Mouse (Mus musculus) lung, postnatal 0 days (tissue): ENCODE results near the gene Sco1. TPM values are rescaled to one million over a fixed set of nuclear protein-coding genes. Genes with fewer than 3 reads are reported as not detected.

ENCODE experiments used
- ATAC-seq: fragments of 200-750 bp; cut with Nextera tagmentation; 2 replicates; pipeline ENCODE4 v1.8.0; 2017; ENCODE audit warnings: moderate library complexity
- DNase-seq: peaks from one replicate; pipeline ENCODE4 v3.0.0-alpha.2; 2016; ENCODE audit warnings: low spot score
- H3K27ac ChIP-seq: fragments of 300-500 bp; sonication (generic); 2 replicates; pipeline ENCODE4 v1.5.1; 2014; ENCODE audit warnings: antibody characterized with exemption, mild to moderate bottlenecking, low read length, mixed read lengths
- H3K27me3 ChIP-seq: fragments of 300-500 bp; sonication (generic); replicated peaks from 2 replicates; pipeline ENCODE4 v1.6.1; 2014; ENCODE audit warnings: low read length, mixed read lengths; ENCODE audit not compliant: insufficient read depth
- H3K36me3 ChIP-seq: fragments of 300-500 bp; sonication (generic); 2 replicates; pipeline ENCODE4 v1.6.1; 2014; ENCODE audit warnings: low read length, mixed read lengths; ENCODE audit not compliant: insufficient read depth
- H3K4me1 ChIP-seq: fragments of 300-500 bp; sonication (generic); 2 replicates; pipeline ENCODE4 v1.6.1; 2014; ENCODE audit warnings: antibody characterized with exemption, low read depth, low read length, mixed read lengths; ENCODE audit not compliant: insufficient read depth
- H3K4me2 ChIP-seq: fragments of 300-500 bp; sonication (generic); replicated peaks from 2 replicates; pipeline ENCODE4 v1.6.1; 2014; ENCODE audit warnings: low read depth, mild to moderate bottlenecking, low read length, moderate library complexity, mixed read lengths
- H3K4me3 ChIP-seq: fragments of 300-500 bp; sonication (generic); 2 replicates; pipeline ENCODE4 v1.5.1; 2014; ENCODE audit warnings: low read depth, low read length
- H3K9ac ChIP-seq: fragments of 300-500 bp; sonication (generic); replicated peaks from 2 replicates; pipeline ENCODE4 v1.6.1; 2014; ENCODE audit warnings: low read depth, mild to moderate bottlenecking
- H3K9me3 ChIP-seq: fragments of 300-500 bp; sonication (generic); 2 replicates; pipeline ENCODE4 v1.6.1; 2016; ENCODE audit warnings: low read length, mixed read lengths
- CTCF ChIP-seq: IDR thresholded peaks from 2 replicates; pipeline ENCODE4 v1.5.1; 2016; ENCODE audit warnings: antibody characterized with exemption, mild to moderate bottlenecking
- EP300 ChIP-seq: IDR thresholded peaks from 2 replicates; pipeline ENCODE4 v1.6.1; 2016; ENCODE audit warnings: antibody characterized with exemption, mild to moderate bottlenecking, control low read depth
- WGBS: fragments of 180-500 bp; shearing (Covaris S2); extraction: QIAGEN DNeasy Blood & Tissue Kit; methylation state at CpG from one replicate; pipeline ENCODE4 v1.1.7; 2014; 5-methylcytosine and 5-hydroxymethylcytosine counted together
- polyA plus RNA-seq: library from polyadenylated mRNA; unstranded; fragments of >200 nt; fragmentation: Nextera tagmentation; extraction: Ambion mirVana; gene quantifications from 2 replicates; pipeline ENCODE4 v1.2.1, GENCODE M21; 2015

Gene Sco1
- polyA plus RNA-seq, 1 experiment from 2014 or later: 9.7 TPM

DNA sequence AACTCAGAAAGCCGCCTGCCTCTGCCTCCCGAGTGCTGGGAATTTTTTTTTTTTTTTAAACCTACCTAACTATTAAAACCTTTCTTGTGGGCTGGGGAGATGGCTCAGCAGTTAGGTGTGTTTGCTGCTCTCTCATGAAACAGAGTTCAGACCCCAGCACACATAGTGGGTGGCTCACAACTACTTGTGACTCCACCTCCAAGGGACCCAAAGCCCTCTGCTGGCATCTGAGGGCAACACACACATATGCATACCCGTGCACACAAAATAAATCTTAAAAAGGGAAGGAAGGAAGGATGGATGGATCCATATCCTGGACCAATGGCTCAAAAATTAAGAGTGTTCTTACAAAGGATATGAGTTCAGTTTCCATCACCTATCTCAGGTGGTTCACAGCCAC is 3.2 kb upstream of the Sco1 start:
- no peak for ATAC-seq
- no peak overlapping the region for H3K9ac ChIP-seq
- H3K9me3 ChIP-seq: no peaks in the 10 kb centered on the region
- no peak overlapping the region for H3K4me3 ChIP-seq
- H3K4me1 ChIP-seq: peaks cover 4% of the 10 kb centered on the region; the same call in 1 of the 2 replicates
- peaks cover 5% of the 10 kb centered on the region; the same call in 1 of the 2 replicates for H3K36me3 ChIP-seq
- H3K4me2 ChIP-seq: no peak overlapping the region
- DNase-seq: no peak
- H3K27ac ChIP-seq: no peak overlapping the region
- H3K27me3 ChIP-seq: no peaks in the 10 kb centered on the region
- TF ChIP-seq CTCF: peak; percentile 7; the same call in 1 of the 2 replicates
- TF ChIP-seq EP300: no peak
- WGBS: 87% methylated on average over 3 of the region's 3 CpGs

- no peak for TF ChIP-seq CTCF
- no peak for TF ChIP-seq EP300
- WGBS: 5% methylated on average over 16 of the region's 16 CpGs
- Histone ChIP-seq H3K4me1 (peaks cover 4% of the 10 kb centered on the region; the same call in 1 of the 2 replicates), H3K27ac (peak overlapping the region; percentile 85), H3K9me3 (no peaks in the 10 kb centered on the region), H3K27me3 (no peaks in the 10 kb centered on the region), H3K4me2 (peak overlapping the region; percentile 74), H3K36me3 (peaks cover 12% of the 10 kb centered on the region; the same call in 1 of the 2 replicates), H3K4me3 (peak overlapping the region; percentile 85), H3K9ac (peak overlapping the region; percentile 64)
- ATAC-seq (no peak), DNase-seq (no peak)
These were observed 672 bp upstream of the Sco1 start for GRCm38 (mm10) chr11:67051676-67052320.

DNA sequence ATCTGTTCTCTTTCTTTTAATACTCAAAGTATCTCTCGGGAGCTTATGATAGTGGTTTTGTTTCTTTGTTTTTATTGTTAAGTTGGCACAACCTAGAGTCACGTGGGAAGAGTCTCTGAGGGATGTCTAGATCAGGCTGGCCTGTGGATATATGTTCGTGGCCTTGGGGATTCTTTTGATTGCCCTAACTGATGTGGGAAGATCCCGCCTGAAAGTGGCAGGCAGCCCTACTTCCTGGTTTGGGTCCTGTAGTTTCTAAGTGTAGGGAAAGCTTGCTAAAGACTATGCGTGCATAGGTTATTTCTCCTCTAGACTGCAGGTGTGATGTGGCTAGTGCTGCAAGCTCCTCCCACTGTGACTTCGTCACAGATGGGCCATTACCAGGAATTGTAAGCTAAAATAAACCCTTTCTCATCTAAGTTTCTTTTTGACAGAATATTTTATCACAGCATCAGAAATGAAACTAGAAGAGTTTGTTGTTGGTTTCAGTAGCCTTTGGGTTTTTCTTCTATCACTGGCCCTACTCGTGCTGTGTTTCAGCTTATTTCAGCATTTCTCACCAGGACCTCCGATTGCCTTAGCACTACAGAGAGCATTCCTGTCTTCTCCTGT is 2.4 kb downstream of the Sco1 start:
- peaks cover 30% of the 10 kb centered on the region for H3K36me3 ChIP-seq
- peaks cover 4% of the 10 kb centered on the region; the same call in 1 of the 2 replicates for H3K4me1 ChIP-seq
- no peaks in the 10 kb centered on the region for H3K27me3 ChIP-seq
- H3K4me2 ChIP-seq: no peak overlapping the region
- no peak overlapping the region for H3K4me3 ChIP-seq
- no peak overlapping the region for H3K27ac ChIP-seq
- no peak for TF ChIP-seq CTCF
- 87% methylated on average over 8 of the region's 8 CpGs for WGBS
- no peak overlapping the region for H3K9ac ChIP-seq
- no peak for ATAC-seq
- DNase-seq: no peak
- no peaks in the 10 kb centered on the region for H3K9me3 ChIP-seq

- TF ChIP-seq EP300: no peak
- TF ChIP-seq CTCF: no peak
- Histone ChIP-seq H3K27ac (no peak overlapping the region), H3K9me3 (no peaks in the 10 kb centered on the region), H3K4me1 (no peaks in the 10 kb centered on the region), H3K4me2 (no peak overlapping the region), H3K9ac (no peak overlapping the region), H3K4me3 (no peak overlapping the region), H3K27me3 (no peaks in the 10 kb centered on the region), H3K36me3 (peaks cover 42% of the 10 kb centered on the region)
- DNase-seq (no peak), ATAC-seq (no peak)
- WGBS: 94% methylated on average over 2 of the region's 2 CpGs
These were observed 8.8 kb downstream of the Sco1 start for GRCm38 (mm10) chr11:67061311-67061710.

GRCm38 (mm10) chr11:67062726-67063125 is 10.3 kb downstream of the Sco1 start:
- no peak overlapping the region for H3K4me3 ChIP-seq
- H3K9ac ChIP-seq: no peak overlapping the region
- peaks cover 28% of the 10 kb centered on the region for H3K36me3 ChIP-seq
- no peaks in the 10 kb centered on the region for H3K4me1 ChIP-seq
- H3K4me2 ChIP-seq: no peak overlapping the region
- 92% methylated on average over 3 of the region's 3 CpGs for WGBS
- TF ChIP-seq EP300 (no peak), CTCF (no peak)
- no peak overlapping the region for H3K27ac ChIP-seq
- no peak for ATAC-seq
- H3K9me3 ChIP-seq: no peaks in the 10 kb centered on the region
- H3K27me3 ChIP-seq: no peaks in the 10 kb centered on the region
- no peak for DNase-seq

DNA sequence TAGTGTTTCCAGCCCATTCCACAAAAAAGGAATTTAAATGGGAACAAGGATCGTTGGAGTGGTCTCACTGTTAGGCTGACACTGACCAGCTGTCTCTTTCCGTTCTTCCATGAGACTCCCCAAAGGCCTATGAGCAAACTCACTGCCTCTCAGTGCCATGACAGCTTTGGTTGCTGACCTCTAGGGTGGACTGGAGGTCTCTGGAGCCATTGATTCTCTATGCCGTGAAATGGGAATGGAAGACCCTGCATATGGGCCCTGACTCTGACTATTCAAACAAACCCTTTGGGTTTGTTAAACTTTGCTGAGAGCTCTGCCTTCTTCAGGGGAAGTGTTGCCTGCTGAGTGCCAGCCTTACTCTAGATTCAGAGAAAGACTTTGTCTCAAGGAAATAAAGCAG is 15.3 kb downstream of the Sco1 start:
- DNase-seq: no peak
- H3K27ac ChIP-seq: no peak overlapping the region
- TF ChIP-seq CTCF (no peak), EP300 (no peak)

More for the DNA sequence above, 15.3 kb downstream of the Sco1 start:
- Histone ChIP-seq H3K36me3 (peaks cover 9% of the 10 kb centered on the region; the same call in 1 of the 2 replicates), H3K4me3 (no peak overlapping the region), H3K4me2 (no peak overlapping the region), H3K4me1 (no peaks in the 10 kb centered on the region), H3K9ac (no peak overlapping the region), H3K9me3 (no peaks in the 10 kb centered on the region), H3K27me3 (no peaks in the 10 kb centered on the region)
- no peak for ATAC-seq
- WGBS: 60% methylated on average over 3 of the region's 3 CpGs
